In genomic region chr11:97199519-97199918, GRCm38 (mm10) we compare ENCODE assay signal across 19 mouse cellular contexts. TPM values are rescaled to one million over a fixed set of nuclear protein-coding genes. Genes with fewer than 3 reads are reported as not detected.
DNase-seq lines count a peak whose midpoint lies in the region; ATAC-seq lines count a peak whose summit lies in the region.
"Had no signal": no experiment of that assay in that cellular context is flagged by ENCODE, and none has a peak within 500 bp of the region (broad histone marks: within the 10 kb centered on the region; RNA-seq: fewer than 3 reads in every experiment).

No protein-coding gene starts in this region.

- 0 out of 2 replicates have a peak, but pooled peaks have one; percentile 20 for ATAC-seq in liver, embryonic 13.5 days (ENCODE audit: low read depth)
- ATAC-seq in liver, embryonic 11.5 days (replicated peaks; ENCODE audit: low FRiP score) = no peak
- 0 out of 2 replicates have a peak, but pooled peaks have one; percentile 12 for ATAC-seq in monocyte, adult 5-6 weeks (replicated peaks; ENCODE audit: insufficient number of reproducible peaks, low FRiP score, low TSS enrichment, poor library complexity, severe bottlenecking)
- ATAC-seq in hindbrain, embryonic 12.5 days (ENCODE audit: low FRiP score) = no peak
- ATAC-seq: forebrain, embryonic 15.5 days; hindbrain, embryonic 16.5 days; inflammation-experienced regulatory T-cells, adult 6 months had no signal

- DNase-seq in adrenal gland, postnatal 10 days = peak; percentile 24
- no peak for DNase-seq in adrenal gland, adult 8-10 months
- no peak for DNase-seq in liver, embryonic 13.5 days
- no peak for DNase-seq in liver, embryonic 11.5 days (ENCODE audit: low spot score)
- DNase-seq in adrenal gland, postnatal 36 days = peak; percentile 30 to 52
- DNase-seq in layer of hippocampus, adult 8-10 months (ENCODE audit: low spot score in 2 of 2) = no peak
- DNase-seq: cerebellum, adult 18-20 months; cerebellum, adult 9-11 months; embryo, embryonic 11 days; gastrocnemius, postnatal 10 days; heart, adult 2 months; kidney, adult 18-20 months had no signal

- 62% methylated on average over 6 of the region's 6 CpGs for WGBS in liver, embryonic 13.5 days (ENCODE audit: insufficient replicate concordance)
- 69% methylated on average over 6 of the region's 6 CpGs for WGBS in liver, embryonic 11.5 days
- 88% methylated on average over 6 of the region's 6 CpGs for WGBS in hindbrain, embryonic 12.5 days

- H3K9ac ChIP-seq in liver, embryonic 13.5 days = no peak overlapping the region
- H3K9ac ChIP-seq in liver, embryonic 11.5 days (ENCODE audit: low read depth, low read length) = no peak overlapping the region
- no peak overlapping the region for H3K9ac ChIP-seq in hindbrain, embryonic 12.5 days
- H3K9ac ChIP-seq: embryonic facial prominence, embryonic 15.5 days; forebrain, embryonic 15.5 days had no signal

- H3K4me2 ChIP-seq in liver, embryonic 13.5 days = no peak overlapping the region
- no peak overlapping the region for H3K4me2 ChIP-seq in liver, embryonic 11.5 days
- H3K4me2 ChIP-seq in hindbrain, embryonic 12.5 days (replicated peaks) = no peak overlapping the region
- H3K4me2 ChIP-seq: embryonic facial prominence, embryonic 15.5 days; forebrain, embryonic 15.5 days; heart, embryonic 11.5 days had no signal

- H3K27me3 ChIP-seq in liver, embryonic 13.5 days = 0 out of 2 replicates have a peak, but pooled peaks cover 7% of the 10 kb centered on the region
- no peaks in the 10 kb centered on the region for H3K27me3 ChIP-seq in liver, embryonic 11.5 days (replicated peaks; ENCODE audit: control insufficient read depth, insufficient read depth, low read length)
- H3K27me3 ChIP-seq in hindbrain, embryonic 12.5 days = no peaks in the 10 kb centered on the region
- H3K27me3 ChIP-seq: embryonic facial prominence, embryonic 15.5 days; forebrain, embryonic 15.5 days had no signal

- H3K4me3 ChIP-seq in liver, embryonic 13.5 days (replicated peaks) = no peak overlapping the region
- no peak overlapping the region for H3K4me3 ChIP-seq in liver, embryonic 11.5 days (ENCODE audit: low read depth, low read length)
- no peak overlapping the region for H3K4me3 ChIP-seq in hindbrain, embryonic 12.5 days
- H3K4me3 ChIP-seq: embryonic facial prominence, embryonic 15.5 days; forebrain, embryonic 15.5 days; heart, adult 2 months had no signal

- no peak overlapping the region for H3K27ac ChIP-seq in liver, embryonic 13.5 days
- H3K27ac ChIP-seq in liver, embryonic 11.5 days (ENCODE audit: low read depth, low read length) = no peak overlapping the region
- H3K27ac ChIP-seq in hindbrain, embryonic 12.5 days = no peak overlapping the region
- H3K27ac ChIP-seq: embryonic facial prominence, embryonic 15.5 days; forebrain, embryonic 15.5 days; heart, adult 2 months had no signal

- H3K36me3 ChIP-seq in liver, embryonic 13.5 days = 0 out of 2 replicates have a peak, but pooled peaks cover under 1% of the 10 kb centered on the region
- peaks cover 4% of the 10 kb centered on the region; the same call in 1 of the 2 replicates for H3K36me3 ChIP-seq in liver, embryonic 11.5 days (ENCODE audit: control insufficient read depth, insufficient read depth, low read length)
- no peaks in the 10 kb centered on the region for H3K36me3 ChIP-seq in hindbrain, embryonic 12.5 days
- H3K36me3 ChIP-seq: embryonic facial prominence, embryonic 15.5 days; forebrain, embryonic 15.5 days had no signal

- H3K4me1 ChIP-seq in liver, embryonic 13.5 days (replicated peaks) = no peaks in the 10 kb centered on the region
- no peaks in the 10 kb centered on the region for H3K4me1 ChIP-seq in liver, embryonic 11.5 days (replicated peaks; ENCODE audit: control insufficient read depth, insufficient read depth, low read length)
- no peaks in the 10 kb centered on the region for H3K4me1 ChIP-seq in hindbrain, embryonic 12.5 days
- H3K4me1 ChIP-seq: embryonic facial prominence, embryonic 15.5 days; forebrain, embryonic 15.5 days had no signal

- H3K9me3 ChIP-seq in liver, embryonic 13.5 days (replicated peaks) = no peaks in the 10 kb centered on the region
- H3K9me3 ChIP-seq in liver, embryonic 11.5 days (ENCODE audit: control insufficient read depth, low read length) = no peaks in the 10 kb centered on the region
- H3K9me3 ChIP-seq in hindbrain, embryonic 12.5 days (replicated peaks) = no peaks in the 10 kb centered on the region
- H3K9me3 ChIP-seq: embryonic facial prominence, embryonic 15.5 days; forebrain, embryonic 15.5 days had no signal

RNA-seq across cellular contexts. Expression of gene Kpnb1, which starts 11.8 kb away (rescaled TPM):
- 100 to 1,000 TPM; 109 to 115 TPM for total RNA-seq in adrenal gland, postnatal 10 days (2021)
- total RNA-seq in adrenal gland, adult 8-10 months (2022) = 100 to 1,000 TPM; 115 to 133 (median 124) TPM
- polyA plus RNA-seq in liver, embryonic 13.5 days (2015; fragmentation: Nextera tagmentation; extraction: Ambion mirVana) = 29.2 and 30.8 TPM in 2 replicates
- 78.9 and 84.4 TPM in 2 replicates for polyA plus RNA-seq in liver, embryonic 11.5 days (2014; fragmentation: Nextera tagmentation; extraction: Ambion mirVana)
- 100 to 1,000 TPM; 112 to 138 TPM for total RNA-seq in adrenal gland, postnatal 36 days (2021)
- total RNA-seq in monocyte, adult 5-6 weeks (2017) = 192 to 282 TPM (median 240 TPM) in 3 replicates
- total RNA-seq in layer of hippocampus, adult 8-10 months (2022) = 100 to 1,000 TPM; 126 to 131 (median 130) TPM
- polyA plus RNA-seq in hindbrain, embryonic 12.5 days (2016; fragmentation: Nextera tagmentation; extraction: Ambion mirVana) = 53.9 and 57.8 TPM in 2 replicates

RNA-seq across cellular contexts. Expression of gene Tbkbp1, which starts 48.2 kb away (rescaled TPM):
- total RNA-seq in adrenal gland, postnatal 10 days (2021) = 10 to 100 TPM; 20.9 to 25.4 TPM
- total RNA-seq in adrenal gland, adult 8-10 months (2022) = 10 to 100 TPM in 3 of 4 experiments, 1 to 10 TPM in 1; 9.5 to 13.8 (median 11.6) TPM
- 1.0 and 1.1 TPM in 2 replicates for polyA plus RNA-seq in liver, embryonic 13.5 days (2015; fragmentation: Nextera tagmentation; extraction: Ambion mirVana)
- 5.4 and 5.5 TPM in 2 replicates for polyA plus RNA-seq in liver, embryonic 11.5 days (2014; fragmentation: Nextera tagmentation; extraction: Ambion mirVana)
- 10 to 100 TPM; 10.6 to 12.8 TPM for total RNA-seq in adrenal gland, postnatal 36 days (2021)
- total RNA-seq in monocyte, adult 5-6 weeks (2017) = 23.2 to 34.3 TPM (median 24.7 TPM) in 3 replicates
- 10 to 100 TPM; 85.9 to 92.0 (median 89.4) TPM for total RNA-seq in layer of hippocampus, adult 8-10 months (2022)
- polyA plus RNA-seq in hindbrain, embryonic 12.5 days (2016; fragmentation: Nextera tagmentation; extraction: Ambion mirVana) = 10.1 and 10.5 TPM in 2 replicates

Comparison
In these comparisons a context has a peak if more than half of its experiments do, and no peak if none do; other contexts are left out.
1. DNase-seq: peak in adrenal gland, postnatal 10 days (single experiment) and adrenal gland, postnatal 36 days (2 of 2); none in adrenal gland, adult 8-10 months (single experiment), liver, embryonic 13.5 days (single experiment), liver, embryonic 11.5 days (single experiment) and layer of hippocampus, adult 8-10 months (0 of 2).
2. ATAC-seq: peak in liver, embryonic 13.5 days (single experiment) and monocyte, adult 5-6 weeks (single experiment); none in liver, embryonic 11.5 days (single experiment) and hindbrain, embryonic 12.5 days (single experiment).